Mouse (Mus musculus): ENCODE measurements at regions not wholly inside any gene's neighbourhood (a gene's known extent, or its start where the extent isn't known, plus 50 kb on each side); places are given as distances from the start of the nearest gene placed in this dataset.
"Not testable (repeated sequence)": the region's sequence is repeated elsewhere in the genome, so short reads cannot be mapped to it uniquely, and the experiment has no call there.

- no peak for ATAC-seq
- Histone ChIP-seq H3K27me3 (replicated peaks) (no peaks in the 10 kb centered on the region), H3K9me3 (replicated peaks) (no peaks in the 10 kb centered on the region), H3K4me1 (no peaks in the 10 kb centered on the region), H3K4me2 (no peak overlapping the region), H3K27ac (no peak overlapping the region), H3K36me3 (no peaks in the 10 kb centered on the region), H3K9ac (no peak overlapping the region), H3K4me3 (no peak overlapping the region)
- 64% methylated on average over 3 of the region's 3 CpGs for WGBS (ENCODE audit: insufficient replicate concordance)
Measured at GRCm38 (mm10) chr15:38412481-38412880, 987.1 kb downstream of the 4930447A16Rik start.

DNA sequence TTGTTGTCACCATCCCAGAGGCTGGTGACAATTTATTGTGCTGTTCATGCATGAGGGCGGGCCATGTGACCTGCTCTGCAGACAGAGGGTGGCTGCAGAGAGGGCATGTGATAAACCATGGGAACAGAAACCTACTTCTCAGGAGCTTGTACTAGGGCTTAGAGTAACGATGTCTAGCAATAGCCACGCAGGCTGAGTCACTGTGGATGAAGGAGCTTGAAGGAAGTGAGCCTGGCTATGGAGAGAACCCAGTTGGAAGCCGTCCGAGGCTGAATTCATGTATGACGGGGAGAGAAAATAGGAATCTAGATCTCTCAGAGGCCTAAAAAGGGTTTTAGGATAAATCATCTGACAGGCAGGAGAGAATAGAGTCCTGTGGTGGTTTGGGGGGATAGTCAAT lies 988.0 kb downstream of the 4930447A16Rik start:
- no peaks in the 10 kb centered on the region for H3K4me1 ChIP-seq
- WGBS (ENCODE audit: insufficient replicate concordance), result 75% methylated on average over 6 of the region's 6 CpGs
- H3K36me3 ChIP-seq, result no peaks in the 10 kb centered on the region
- no peak overlapping the region for H3K4me3 ChIP-seq
- H3K9ac ChIP-seq, result no peak overlapping the region
- H3K27me3 ChIP-seq (replicated peaks), result no peaks in the 10 kb centered on the region
- ATAC-seq, result no peak
- H3K9me3 ChIP-seq (replicated peaks), result no peaks in the 10 kb centered on the region
- no peak overlapping the region for H3K27ac ChIP-seq
- no peak overlapping the region for H3K4me2 ChIP-seq

DNA sequence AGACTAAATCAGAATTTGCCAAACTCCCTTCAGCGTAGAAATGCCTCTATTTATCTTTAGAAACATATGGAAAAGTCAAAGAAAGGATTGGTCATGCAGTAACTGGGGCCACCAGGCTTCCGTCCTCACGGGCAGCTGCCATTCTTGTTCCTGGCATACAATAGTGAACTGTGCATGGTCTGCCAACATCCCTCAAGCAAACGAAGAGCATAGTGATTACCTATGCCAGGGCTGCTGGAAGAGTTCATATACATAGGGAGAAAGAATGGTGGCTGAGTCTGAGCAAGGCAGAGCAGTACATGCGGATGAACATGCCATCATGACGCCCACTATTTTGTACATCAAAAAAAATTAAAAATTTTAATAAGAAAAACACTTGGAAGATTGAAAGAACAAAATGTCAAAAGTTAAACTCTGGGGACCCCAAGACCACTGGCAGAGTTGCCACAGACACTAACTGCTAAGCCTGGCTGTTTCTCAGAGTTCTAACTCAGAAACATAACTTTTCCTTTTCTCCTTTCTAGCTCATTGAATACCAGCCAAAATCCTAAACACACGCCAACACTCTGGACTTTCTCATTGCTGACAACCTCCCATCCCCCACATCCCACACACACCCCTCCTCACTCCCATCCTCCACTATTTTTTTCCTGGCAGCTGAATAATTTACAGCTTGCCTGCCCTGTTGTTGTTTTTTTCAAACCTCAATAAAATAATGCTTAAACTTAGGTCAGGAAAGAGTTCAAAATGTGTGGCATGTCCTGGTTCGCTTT lies 989.1 kb downstream of the 4930447A16Rik start:
- Histone ChIP-seq H3K9ac (no peak overlapping the region), H3K27me3 (replicated peaks) (no peaks in the 10 kb centered on the region), H3K27ac (no peak overlapping the region), H3K4me1 (no peaks in the 10 kb centered on the region), H3K9me3 (replicated peaks) (no peaks in the 10 kb centered on the region), H3K4me3 (no peak overlapping the region), H3K4me2 (no peak overlapping the region), H3K36me3 (no peaks in the 10 kb centered on the region)
- ATAC-seq, result no peak
- WGBS (ENCODE audit: insufficient replicate concordance), result 71% methylated on average over 8 of the region's 8 CpGs

DNA sequence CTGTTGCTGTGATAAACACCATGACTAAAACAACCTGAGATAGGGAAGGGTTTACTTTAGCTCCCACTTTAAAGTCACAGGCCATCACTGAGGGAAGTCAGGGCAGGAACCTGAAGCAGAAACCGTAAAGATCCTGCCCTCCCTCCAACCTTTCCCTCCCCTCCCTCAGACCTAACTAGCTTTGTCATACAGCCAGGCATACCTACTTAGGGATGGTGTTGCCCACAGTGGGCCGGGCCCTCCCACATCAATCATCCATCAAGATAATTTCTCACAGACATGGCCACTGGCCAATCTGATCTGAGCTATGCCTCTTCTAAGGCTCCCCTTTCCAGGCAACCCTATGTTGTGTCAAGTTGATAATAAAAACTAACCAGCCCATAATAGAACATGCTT lies 989.7 kb downstream of the 4930447A16Rik start:
- Histone ChIP-seq H3K27ac (no peak overlapping the region), H3K27me3 (replicated peaks) (no peaks in the 10 kb centered on the region), H3K9me3 (replicated peaks) (no peaks in the 10 kb centered on the region), H3K4me2 (no peak overlapping the region), H3K36me3 (no peaks in the 10 kb centered on the region), H3K4me1 (no peaks in the 10 kb centered on the region), H3K4me3 (no peak overlapping the region), H3K9ac (no peak overlapping the region)
- 50% methylated on average over 2 of the region's 2 CpGs for WGBS (ENCODE audit: insufficient replicate concordance)
- no peak for ATAC-seq

- Histone ChIP-seq H3K27me3 (replicated peaks) (no peaks in the 10 kb centered on the region), H3K4me3 (no peak overlapping the region), H3K27ac (no peak overlapping the region), H3K9me3 (replicated peaks) (no peaks in the 10 kb centered on the region), H3K36me3 (no peaks in the 10 kb centered on the region), H3K4me2 (no peak overlapping the region), H3K9ac (no peak overlapping the region), H3K4me1 (no peaks in the 10 kb centered on the region)
- 56% methylated on average over 7 of the region's 7 CpGs for WGBS (ENCODE audit: insufficient replicate concordance)
- no peak for ATAC-seq
Measured at GRCm38 (mm10) chr15:38419621-38420020, 994.3 kb downstream of the 4930447A16Rik start.

DNA sequence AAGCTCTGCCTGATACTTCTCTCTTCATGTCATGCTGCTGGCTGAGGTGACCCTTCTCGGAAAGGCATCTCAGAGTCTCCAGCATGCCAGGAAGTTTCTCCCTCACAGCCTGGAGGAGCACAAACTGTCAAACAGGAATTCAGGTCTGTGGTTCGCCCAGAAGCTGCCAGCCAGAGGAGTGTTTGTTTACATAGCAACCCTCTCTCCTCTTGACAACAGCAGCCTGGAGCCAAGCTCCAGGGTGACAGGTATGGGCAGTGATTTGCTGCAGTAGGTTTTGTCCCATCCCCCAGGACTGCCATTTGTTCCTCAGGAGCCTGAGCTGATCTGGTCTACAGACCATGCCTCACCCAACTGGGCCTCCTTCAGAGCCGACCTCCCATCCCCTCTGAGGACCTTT lies 995.4 kb downstream of the 4930447A16Rik start:
- no peak for ATAC-seq

DNA sequence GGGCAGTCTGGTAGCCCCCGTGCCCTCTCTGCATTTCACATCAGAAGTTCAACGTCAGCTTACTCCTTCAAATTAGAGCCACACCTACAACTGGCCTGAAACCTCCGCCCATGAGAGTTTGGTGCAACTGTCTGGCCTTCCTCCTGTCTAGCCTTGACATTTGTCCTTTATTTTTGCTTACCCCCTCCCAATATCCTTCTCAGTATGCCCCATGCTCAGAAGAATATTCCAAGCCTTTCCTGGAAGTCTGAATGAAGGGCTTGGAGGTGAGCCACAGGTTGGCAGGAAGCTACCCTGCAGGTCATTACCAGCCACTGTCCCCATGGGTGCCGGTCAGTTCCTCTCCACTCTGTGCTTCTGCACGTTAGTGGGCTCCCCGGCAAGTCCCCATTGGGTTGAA lies 997.4 kb downstream of the 4930447A16Rik start:
- Histone ChIP-seq H3K36me3 (no peaks in the 10 kb centered on the region), H3K4me1 (no peaks in the 10 kb centered on the region), H3K4me3 (no peak overlapping the region), H3K4me2 (no peak overlapping the region), H3K9ac (no peak overlapping the region), H3K27ac (no peak overlapping the region), H3K9me3 (replicated peaks) (no peaks in the 10 kb centered on the region), H3K27me3 (replicated peaks) (no peaks in the 10 kb centered on the region)
- ATAC-seq, result no peak
- WGBS (ENCODE audit: insufficient replicate concordance), result 55% methylated on average over 6 of the region's 6 CpGs

More for the DNA sequence above, 995.4 kb downstream of the 4930447A16Rik start:
- Histone ChIP-seq H3K27me3 (replicated peaks) (no peaks in the 10 kb centered on the region), H3K4me3 (no peak overlapping the region), H3K4me2 (no peak overlapping the region), H3K27ac (no peak overlapping the region), H3K9ac (no peak overlapping the region), H3K4me1 (no peaks in the 10 kb centered on the region), H3K36me3 (no peaks in the 10 kb centered on the region), H3K9me3 (replicated peaks) (no peaks in the 10 kb centered on the region)
- WGBS (ENCODE audit: insufficient replicate concordance), result 29% methylated on average over 3 of the region's 3 CpGs

- H3K36me3 ChIP-seq, result no peaks in the 10 kb centered on the region
- ATAC-seq, result no peak
- WGBS (ENCODE audit: insufficient replicate concordance), result 54% methylated on average over 4 of the region's 4 CpGs
- H3K4me2 ChIP-seq, result no peak overlapping the region
- H3K4me3 ChIP-seq, result no peak overlapping the region
- no peak overlapping the region for H3K9ac ChIP-seq
- no peak overlapping the region for H3K27ac ChIP-seq
- H3K9me3 ChIP-seq (replicated peaks), result no peaks in the 10 kb centered on the region
- H3K27me3 ChIP-seq (replicated peaks), result no peaks in the 10 kb centered on the region
- no peaks in the 10 kb centered on the region for H3K4me1 ChIP-seq
Measured at GRCm38 (mm10) chr15:38425506-38425905, 1000.2 kb downstream of the 4930447A16Rik start.

DNA sequence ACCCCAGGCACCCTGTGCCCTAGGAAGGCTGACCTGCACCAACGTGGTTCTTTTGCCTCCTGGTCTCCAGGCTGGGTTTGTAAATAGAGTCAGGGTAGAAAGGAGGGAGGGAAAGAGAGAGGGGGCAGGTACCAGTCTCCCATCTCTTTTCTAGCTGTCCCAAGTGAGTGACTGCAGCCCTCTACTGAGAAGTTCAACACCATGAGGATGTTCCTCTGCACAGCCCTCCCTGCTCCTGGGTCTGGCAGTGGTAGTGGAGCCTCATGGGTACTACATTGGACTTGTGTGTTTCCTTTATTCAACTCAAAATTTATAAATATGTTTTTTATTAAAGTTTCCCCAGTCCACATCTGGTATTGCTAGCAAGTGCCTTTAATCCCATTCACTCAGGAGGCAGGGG lies 1002.6 kb downstream of the 4930447A16Rik start:
- Histone ChIP-seq H3K36me3 (no peaks in the 10 kb centered on the region), H3K4me1 (no peaks in the 10 kb centered on the region), H3K9me3 (replicated peaks) (no peaks in the 10 kb centered on the region), H3K27me3 (replicated peaks) (no peaks in the 10 kb centered on the region), H3K4me2 (no peak overlapping the region), H3K27ac (no peak overlapping the region), H3K9ac (no peak overlapping the region), H3K4me3 (no peak overlapping the region)
- ATAC-seq, result no peak
- WGBS (ENCODE audit: insufficient replicate concordance), result 24% methylated on average over 1 of the region's 1 CpGs

DNA sequence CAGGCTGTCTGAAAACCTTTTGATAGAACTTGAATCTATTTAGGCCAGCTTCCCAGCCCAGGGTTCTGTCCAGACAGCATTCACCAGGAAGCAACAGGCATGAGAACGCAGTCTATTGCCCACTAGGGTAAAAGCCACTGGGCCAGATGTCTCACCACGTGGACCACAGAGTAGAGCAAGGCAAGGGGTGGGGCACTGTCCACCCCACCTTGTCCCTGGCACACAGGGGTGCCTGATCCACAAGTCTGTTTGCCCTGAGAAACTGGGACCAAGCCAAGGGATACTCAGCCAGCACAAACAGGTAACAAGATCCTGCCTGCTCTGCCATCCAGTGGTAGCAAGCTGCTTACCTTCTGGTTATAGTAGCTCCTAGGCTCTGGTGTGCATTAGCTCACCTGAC lies 1006.3 kb downstream of the 4930447A16Rik start:
- Histone ChIP-seq H3K27me3 (replicated peaks) (no peaks in the 10 kb centered on the region), H3K4me2 (no peak overlapping the region), H3K4me1 (no peaks in the 10 kb centered on the region), H3K4me3 (no peak overlapping the region), H3K9me3 (replicated peaks) (peaks cover 9% of the 10 kb centered on the region), H3K36me3 (no peaks in the 10 kb centered on the region), H3K9ac (no peak overlapping the region), H3K27ac (no peak overlapping the region)
- ATAC-seq, result no peak
- 54% methylated on average over 2 of the region's 2 CpGs for WGBS (ENCODE audit: insufficient replicate concordance)

- no peak overlapping the region for H3K27ac ChIP-seq
- ATAC-seq, result no peak
- no peaks in the 10 kb centered on the region for H3K36me3 ChIP-seq
- peaks cover 9% of the 10 kb centered on the region for H3K9me3 ChIP-seq (replicated peaks)
- no peak overlapping the region for H3K9ac ChIP-seq
- H3K27me3 ChIP-seq (replicated peaks), result no peaks in the 10 kb centered on the region
- no peak overlapping the region for H3K4me2 ChIP-seq
- H3K4me3 ChIP-seq, result no peak overlapping the region
- H3K4me1 ChIP-seq, result no peaks in the 10 kb centered on the region
- WGBS (ENCODE audit: insufficient replicate concordance), result 70% methylated on average over 7 of the region's 7 CpGs
Measured at GRCm38 (mm10) chr15:38433386-38433785, 1008.0 kb downstream of the 4930447A16Rik start.

- WGBS (ENCODE audit: insufficient replicate concordance), result 69% methylated on average over 2 of the region's 2 CpGs
- H3K4me1 ChIP-seq; H3K27ac ChIP-seq; H3K4me3 ChIP-seq; ATAC-seq; H3K27me3 ChIP-seq (replicated peaks); H3K9me3 ChIP-seq (replicated peaks); H3K9ac ChIP-seq; H3K4me2 ChIP-seq; H3K36me3 ChIP-seq: not testable (repeated sequence)
Measured at GRCm38 (mm10) chr15:38434239-38434638, 1008.9 kb downstream of the 4930447A16Rik start.
